Mouse (Mus musculus) embryonic facial prominence, embryonic 14.5 days (tissue): ENCODE results near the gene Ttc9b. TPM values are rescaled to one million over a fixed set of nuclear protein-coding genes. Genes with fewer than 3 reads are reported as not detected.
"Not testable (repeated sequence)": the region's sequence is repeated elsewhere in the genome, so short reads cannot be mapped to it uniquely, and the experiment has no call there.

Source experiments
- ATAC-seq: fragments of 200-750 bp; cut with Nextera tagmentation; 2 replicates; pipeline ENCODE4 v1.8.0; 2017; ENCODE audit warnings: low read depth, moderate number of reproducible peaks, moderate TSS enrichment
- DNase-seq: peaks from one replicate; pipeline ENCODE4 v3.0.0-alpha.2; 2015; ENCODE audit warnings: low spot score
- H3K27ac ChIP-seq: fragments of 300-500 bp; sonication (generic); replicated peaks from 2 replicates; pipeline ENCODE4 v1.5.1; 2014; ENCODE audit warnings: low read depth, mild to moderate bottlenecking, low read length, moderate library complexity
- H3K27me3 ChIP-seq: fragments of 300-500 bp; sonication (generic); replicated peaks from 2 replicates; pipeline ENCODE4 v1.6.1; 2014; ENCODE audit warnings: low read length; ENCODE audit not compliant: control insufficient read depth, insufficient read depth
- H3K36me3 ChIP-seq: fragments of 300-500 bp; sonication (generic); 2 replicates; pipeline ENCODE4 v1.6.1; 2014; ENCODE audit warnings: low read length, mixed read lengths; ENCODE audit not compliant: control insufficient read depth, insufficient read depth
- H3K4me1 ChIP-seq: fragments of 300-500 bp; sonication (generic); 2 replicates; pipeline ENCODE4 v1.6.1; 2014; ENCODE audit warnings: antibody characterized with exemption, low read length; ENCODE audit not compliant: control insufficient read depth, insufficient read depth
- H3K4me2 ChIP-seq: fragments of 300-500 bp; sonication (generic); 2 replicates; pipeline ENCODE4 v1.6.1; 2014; ENCODE audit warnings: low read depth, mild to moderate bottlenecking, low read length, moderate library complexity, mixed read lengths
- H3K4me3 ChIP-seq: fragments of 300-500 bp; sonication (generic); 2 replicates; pipeline ENCODE4 v1.5.1; 2014; ENCODE audit warnings: low read depth, mild to moderate bottlenecking, low read length
- H3K9ac ChIP-seq: fragments of 300-500 bp; sonication (generic); 2 replicates; pipeline ENCODE4 v1.6.1; 2014; ENCODE audit warnings: low read depth, mild to moderate bottlenecking, low read length, moderate library complexity, mixed read lengths
- H3K9me3 ChIP-seq: fragments of 300-500 bp; sonication (generic); 2 replicates; pipeline ENCODE4 v1.6.1; 2016; ENCODE audit warnings: low read length; ENCODE audit not compliant: control insufficient read depth
- WGBS: fragments of 180-500 bp; shearing (Covaris S2); extraction: QIAGEN DNeasy Blood & Tissue Kit; methylation state at CpG from one replicate; pipeline ENCODE4 v1.1.7; 2014; 5-methylcytosine and 5-hydroxymethylcytosine counted together
- polyA plus RNA-seq: library from polyadenylated mRNA; unstranded; fragments of >200 nt; fragmentation: Nextera tagmentation; extraction: Ambion mirVana; gene quantifications from 2 replicates; pipeline ENCODE4 v1.2.1, GENCODE M21; 2014

Gene Ttc9b
- polyA plus RNA-seq, 1 experiment from 2014 or later = 3.8 TPM

DNA sequence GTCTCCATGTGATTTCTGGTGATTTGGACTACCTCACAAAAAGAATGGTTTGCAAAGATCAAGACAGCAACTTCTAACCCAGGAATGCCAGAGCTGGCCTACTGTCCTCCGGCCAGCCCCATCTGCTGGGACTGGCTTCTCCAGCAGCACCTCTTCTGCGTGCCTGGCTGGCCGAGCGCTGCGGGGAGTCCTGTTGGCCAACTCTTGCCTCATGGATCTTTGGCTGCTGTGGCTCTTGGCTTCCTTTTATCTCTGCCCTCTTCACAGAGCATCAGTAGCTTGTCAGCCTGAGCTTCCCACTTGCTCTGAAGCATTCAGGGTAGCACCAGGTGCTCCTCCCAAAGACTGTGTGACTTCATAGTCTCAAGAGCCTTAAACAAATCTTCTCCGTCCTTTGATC lies 25.5 kb upstream of the Ttc9b start:
- H3K4me3 ChIP-seq = no peak overlapping the region
- no peaks in the 10 kb centered on the region for H3K9me3 ChIP-seq
- H3K27me3 ChIP-seq = no peaks in the 10 kb centered on the region
- H3K4me2 ChIP-seq = no peak overlapping the region
- H3K36me3 ChIP-seq = peaks cover 90% of the 10 kb centered on the region
- no peak overlapping the region for H3K27ac ChIP-seq
- WGBS = 96% methylated on average over 6 of the region's 6 CpGs
- no peaks in the 10 kb centered on the region for H3K4me1 ChIP-seq
- no peak for ATAC-seq
- DNase-seq = no peak
- no peak overlapping the region for H3K9ac ChIP-seq

DNA sequence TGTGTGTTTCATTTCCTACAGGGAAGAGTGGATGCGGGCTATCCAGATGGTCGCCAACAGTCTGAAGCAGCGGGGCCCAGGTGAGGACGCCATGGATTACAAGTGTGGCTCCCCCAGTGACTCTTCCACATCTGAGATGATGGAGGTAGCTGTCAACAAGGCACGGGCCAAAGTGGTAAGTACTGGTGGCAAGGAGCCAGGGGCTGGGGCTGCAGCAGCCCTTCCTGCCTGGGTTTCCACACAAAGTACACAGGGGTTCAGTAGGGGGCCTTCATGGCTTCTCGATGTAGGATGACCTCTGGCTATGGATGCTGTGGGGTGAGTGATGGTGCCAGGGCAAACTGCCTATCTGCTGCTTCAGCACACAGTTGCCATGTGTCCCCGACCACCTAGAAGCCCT lies 24.9 kb upstream of the Ttc9b start:
- DNase-seq, H3K27me3 ChIP-seq, H3K9ac ChIP-seq, H3K4me3 ChIP-seq, H3K27ac ChIP-seq, H3K4me1 ChIP-seq, ATAC-seq, H3K9me3 ChIP-seq, H3K4me2 ChIP-seq: not testable (repeated sequence)
- H3K36me3 ChIP-seq = peaks cover 90% of the 10 kb centered on the region
- WGBS = 96% methylated on average over 7 of the region's 7 CpGs

DNA sequence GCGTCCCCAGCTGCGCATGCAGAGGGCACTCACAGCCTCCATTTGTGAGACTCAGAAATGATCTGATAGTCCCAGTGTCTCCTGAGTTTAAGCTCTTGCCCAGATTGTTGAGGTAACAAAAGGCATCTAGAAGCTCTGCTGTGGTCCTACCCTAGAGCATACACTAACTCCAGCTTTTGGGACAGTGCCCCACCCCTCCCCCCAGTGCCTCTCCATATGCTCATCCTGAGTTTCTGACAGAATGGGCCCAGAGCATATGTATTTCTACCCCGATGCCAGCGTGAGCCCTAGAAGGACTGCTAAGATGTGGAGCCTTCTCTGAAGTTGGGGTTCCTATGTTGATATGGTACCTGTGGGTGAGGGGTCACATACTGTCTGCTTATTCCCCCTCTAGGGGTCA lies 22.3 kb upstream of the Ttc9b start:
- Histone ChIP-seq H3K27ac (no peak overlapping the region), H3K9ac (no peak overlapping the region), H3K4me3 (no peak overlapping the region), H3K9me3 (no peaks in the 10 kb centered on the region), H3K36me3 (peaks cover 87% of the 10 kb centered on the region), H3K4me2 (no peak overlapping the region), H3K4me1 (no peaks in the 10 kb centered on the region), H3K27me3 (no peaks in the 10 kb centered on the region)
- DNase-seq (no peak), ATAC-seq (no peak)
- WGBS = 92% methylated on average over 4 of the region's 4 CpGs

GRCm38 (mm10) chr7:27633166-27633565 lies 20.5 kb upstream of the Ttc9b start:
- no peak overlapping the region for H3K4me2 ChIP-seq
- peaks cover 85% of the 10 kb centered on the region for H3K36me3 ChIP-seq
- DNase-seq = no peak
- WGBS = 91% methylated on average over 6 of the region's 6 CpGs
- H3K9ac ChIP-seq = no peak overlapping the region
- H3K27ac ChIP-seq = no peak overlapping the region
- no peak for ATAC-seq
- no peaks in the 10 kb centered on the region for H3K27me3 ChIP-seq
- no peaks in the 10 kb centered on the region for H3K9me3 ChIP-seq
- no peaks in the 10 kb centered on the region for H3K4me1 ChIP-seq
- no peak overlapping the region for H3K4me3 ChIP-seq

- peaks cover 74% of the 10 kb centered on the region for H3K36me3 ChIP-seq
- 96% methylated on average over 6 of the region's 6 CpGs for WGBS
Measured at GRCm38 (mm10) chr7:27634691-27635090, 19.0 kb upstream of the Ttc9b start.

GRCm38 (mm10) chr7:27635094-27635493 lies 18.6 kb upstream of the Ttc9b start:
- H3K4me2 ChIP-seq, H3K9ac ChIP-seq, H3K27ac ChIP-seq, H3K27me3 ChIP-seq, DNase-seq, H3K4me3 ChIP-seq, H3K9me3 ChIP-seq, H3K4me1 ChIP-seq, ATAC-seq: not testable (repeated sequence)
- H3K36me3 ChIP-seq = peaks cover 75% of the 10 kb centered on the region
- WGBS = 90% methylated on average over 2 of the region's 2 CpGs

More at GRCm38 (mm10) chr7:27634691-27635090, 19.0 kb upstream of the Ttc9b start:
- Histone ChIP-seq H3K27me3 (no peaks in the 10 kb centered on the region), H3K4me2 (no peak overlapping the region), H3K9me3 (no peaks in the 10 kb centered on the region), H3K27ac (no peak overlapping the region), H3K9ac (no peak overlapping the region), H3K4me1 (no peaks in the 10 kb centered on the region), H3K4me3 (no peak overlapping the region)
- DNase-seq = no peak
- ATAC-seq = no peak

- Histone ChIP-seq H3K9ac (no peak overlapping the region), H3K4me2 (no peak overlapping the region), H3K4me1 (no peaks in the 10 kb centered on the region), H3K27ac (no peak overlapping the region), H3K36me3 (peaks cover 6% of the 10 kb centered on the region; the same call in 1 of the 2 replicates), H3K9me3 (no peaks in the 10 kb centered on the region), H3K27me3 (no peaks in the 10 kb centered on the region), H3K4me3 (no peak overlapping the region)
- 58% methylated on average over 1 of the region's 1 CpGs for WGBS
- ATAC-seq (no peak), DNase-seq (no peak)
Measured at GRCm38 (mm10) chr7:27644471-27644870, 9.2 kb upstream of the Ttc9b start.

DNA sequence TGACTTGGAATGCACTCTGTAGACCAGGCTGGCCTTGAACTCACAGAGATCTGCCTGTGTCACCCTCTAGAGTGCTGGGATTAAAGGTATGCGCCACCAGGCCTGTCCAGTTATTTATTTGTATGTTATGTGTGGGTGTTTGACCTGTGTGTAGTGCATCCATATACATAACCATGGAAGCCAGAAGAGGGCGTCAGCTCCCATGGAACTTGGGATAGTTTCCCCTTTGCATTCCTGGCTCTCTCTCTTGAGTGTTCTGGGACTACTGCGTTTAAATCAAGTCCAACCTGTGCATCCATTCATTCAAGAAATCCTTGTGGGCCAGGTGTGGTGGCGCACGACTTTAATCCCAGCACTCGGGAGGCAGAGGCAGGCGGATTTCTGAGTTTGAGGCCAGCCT lies 7.2 kb upstream of the Ttc9b start:
- Histone ChIP-seq H3K27ac (no peak overlapping the region), H3K4me2 (no peak overlapping the region), H3K9ac (no peak overlapping the region), H3K27me3 (no peaks in the 10 kb centered on the region), H3K9me3 (no peaks in the 10 kb centered on the region), H3K36me3 (no peaks in the 10 kb centered on the region), H3K4me1 (no peaks in the 10 kb centered on the region), H3K4me3 (no peak overlapping the region)
- 87% methylated on average over 7 of the region's 7 CpGs for WGBS
- ATAC-seq (no peak), DNase-seq (no peak)

GRCm38 (mm10) chr7:27647281-27648002 lies 6.3 kb upstream of the Ttc9b start:
- no peak for ATAC-seq
- no peaks in the 10 kb centered on the region for H3K36me3 ChIP-seq
- H3K9me3 ChIP-seq = no peaks in the 10 kb centered on the region
- no peak for DNase-seq
- WGBS = 80% methylated on average over 6 of the region's 6 CpGs
- H3K4me1 ChIP-seq = no peaks in the 10 kb centered on the region
- peaks cover 3% of the 10 kb centered on the region for H3K27me3 ChIP-seq
- no peak overlapping the region for H3K9ac ChIP-seq
- H3K27ac ChIP-seq = no peak overlapping the region
- no peak overlapping the region for H3K4me3 ChIP-seq
- no peak overlapping the region for H3K4me2 ChIP-seq
